Mouse (Mus musculus) stomach, postnatal 0 days (tissue): ENCODE measurements around the gene Copb1. TPM values are rescaled to one million over a fixed set of nuclear protein-coding genes. Genes with fewer than 3 reads are reported as not detected.

Experiments
- ATAC-seq: fragments of 200-750 bp; cut with Nextera tagmentation; 2 replicates; pipeline ENCODE4 v1.8.0; 2017; ENCODE audit not compliant: low FRiP score, low TSS enrichment
- DNase-seq: peaks from one replicate; pipeline ENCODE4 v3.0.0-alpha.2; 2016; ENCODE audit warnings: low spot score
- H3K27ac ChIP-seq: fragments of 300-500 bp; sonication (generic); replicated peaks from 2 replicates; pipeline ENCODE4 v1.5.1; 2014; ENCODE audit warnings: mild to moderate bottlenecking, control low read depth
- H3K27me3 ChIP-seq: fragments of 300-500 bp; sonication (generic); 2 replicates; pipeline ENCODE4 v1.6.1; 2014; ENCODE audit warnings: low read length; ENCODE audit not compliant: control insufficient read depth, insufficient read depth
- H3K36me3 ChIP-seq: fragments of 300-500 bp; sonication (generic); 2 replicates; pipeline ENCODE4 v1.6.1; 2014; ENCODE audit warnings: low read length, mixed read lengths; ENCODE audit not compliant: control insufficient read depth, insufficient read depth
- H3K4me1 ChIP-seq: fragments of 300-500 bp; sonication (generic); replicated peaks from 2 replicates; pipeline ENCODE4 v1.6.1; 2014; ENCODE audit warnings: antibody characterized with exemption; ENCODE audit not compliant: control insufficient read depth, insufficient read depth
- H3K4me2 ChIP-seq: fragments of 300-500 bp; sonication (generic); replicated peaks from 2 replicates; pipeline ENCODE4 v1.6.1; 2014; ENCODE audit warnings: low read depth, mild to moderate bottlenecking, control low read depth, moderate library complexity
- H3K4me3 ChIP-seq: fragments of 300-500 bp; sonication (generic); 2 replicates; pipeline ENCODE4 v1.5.1; 2014; ENCODE audit warnings: low read depth, low read length, control low read depth
- H3K9ac ChIP-seq: fragments of 300-500 bp; sonication (generic); 2 replicates; pipeline ENCODE4 v1.6.1; 2014; ENCODE audit warnings: mild to moderate bottlenecking, low read length, control low read depth, mixed read lengths
- H3K9me3 ChIP-seq: fragments of 300-500 bp; sonication (generic); 2 replicates; pipeline ENCODE4 v1.6.1; 2016; ENCODE audit warnings: low read length; ENCODE audit not compliant: control insufficient read depth
- CTCF ChIP-seq: IDR thresholded peaks from 2 replicates; pipeline ENCODE4 v1.5.1; 2016; ENCODE audit warnings: antibody characterized with exemption, low read depth, mild to moderate bottlenecking, moderate library complexity
- EP300 ChIP-seq: optimal IDR thresholded peaks from 2 replicates; pipeline ENCODE3; 2016; ENCODE audit warnings: antibody characterized with exemption
- WGBS: fragments of 180-500 bp; shearing (Covaris S2); extraction: QIAGEN DNeasy Blood & Tissue Kit; methylation state at CpG from one replicate; pipeline ENCODE4 v1.1.7; 2014; 5-methylcytosine and 5-hydroxymethylcytosine counted together
- polyA plus RNA-seq: library from polyadenylated mRNA; unstranded; fragments of >200 nt; fragmentation: Nextera tagmentation; extraction: Ambion mirVana; gene quantifications from 2 replicates; pipeline ENCODE4 v1.2.1, GENCODE M21; 2015

Gene Copb1
- polyA plus RNA-seq, 1 experiment from 2014 or later: 83.7 TPM

DNA sequence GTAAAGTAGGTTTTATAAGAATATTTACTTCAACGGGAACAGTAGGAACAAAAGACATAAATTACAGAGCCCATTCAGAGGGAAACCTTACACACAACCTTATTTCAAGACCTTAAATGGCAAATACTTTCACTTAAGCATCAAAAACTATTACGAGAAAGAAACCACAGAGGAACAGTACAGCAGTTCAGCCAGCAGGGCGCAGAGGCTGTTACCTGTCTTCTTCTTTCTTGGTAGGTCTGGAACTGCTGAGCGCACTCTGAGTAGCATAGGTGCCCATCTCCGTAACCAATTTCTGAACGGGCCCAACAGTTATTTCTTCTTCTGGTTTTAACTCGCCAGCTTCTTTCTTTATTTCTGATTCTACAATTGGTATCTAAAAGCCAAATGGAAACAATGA lies 21.5 kb downstream of the Copb1 start:
- Histone ChIP-seq H3K27ac (no peak overlapping the region), H3K36me3 (peaks cover 19% of the 10 kb centered on the region), H3K4me2 (no peak overlapping the region), H3K9ac (no peak overlapping the region), H3K9me3 (no peaks in the 10 kb centered on the region), H3K4me1 (no peaks in the 10 kb centered on the region), H3K27me3 (no peaks in the 10 kb centered on the region), H3K4me3 (no peak overlapping the region)
- ATAC-seq: no peak
- TF ChIP-seq EP300: no peak
- peak; percentile 39 for TF ChIP-seq CTCF
- 84% methylated on average over 7 of the region's 7 CpGs for WGBS
- DNase-seq: no peak

DNA sequence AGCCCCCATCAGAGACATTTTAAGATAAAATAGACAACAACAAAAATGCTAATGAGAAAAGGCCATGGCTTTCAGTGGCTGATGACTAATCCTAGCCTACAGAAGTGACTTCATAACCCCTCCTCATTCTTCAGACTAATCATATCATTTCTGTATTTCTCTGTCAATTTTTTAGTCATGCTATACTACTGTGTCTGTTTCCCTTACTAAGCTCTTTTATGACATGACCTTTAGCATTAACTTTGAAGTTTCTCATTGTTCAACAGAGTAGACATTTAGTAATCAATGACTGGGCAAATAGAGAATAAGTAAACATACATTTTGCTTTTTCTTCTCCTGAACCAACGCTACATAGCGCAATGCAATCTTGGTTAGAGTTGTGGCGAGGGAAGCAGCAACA lies 22.7 kb downstream of the Copb1 start:
- Histone ChIP-seq H3K27ac (no peak overlapping the region), H3K9me3 (no peaks in the 10 kb centered on the region), H3K4me3 (no peak overlapping the region), H3K36me3 (peaks cover 17% of the 10 kb centered on the region), H3K27me3 (no peaks in the 10 kb centered on the region), H3K4me2 (no peak overlapping the region), H3K9ac (no peak overlapping the region), H3K4me1 (no peaks in the 10 kb centered on the region)
- peak; percentile 86 for ATAC-seq
- no peak for DNase-seq
- WGBS: 63% methylated on average over 3 of the region's 3 CpGs
- TF ChIP-seq CTCF (no peak), EP300 (no peak)

- TF ChIP-seq CTCF (no peak), EP300 (no peak)
- no peak overlapping the region for H3K27ac ChIP-seq
- no peak overlapping the region for H3K9ac ChIP-seq
- no peak overlapping the region for H3K4me2 ChIP-seq
- H3K4me1 ChIP-seq: no peaks in the 10 kb centered on the region
- no peak overlapping the region for H3K4me3 ChIP-seq
- no peak for ATAC-seq
- DNase-seq: no peak
- H3K9me3 ChIP-seq: no peaks in the 10 kb centered on the region
- H3K27me3 ChIP-seq: no peaks in the 10 kb centered on the region
- H3K36me3 ChIP-seq: peaks cover 27% of the 10 kb centered on the region
- 94% methylated on average over 1 of the region's 1 CpGs for WGBS
Observed at GRCm38 (mm10) chr7:114226521-114226920, 28.0 kb downstream of the Copb1 start.

DNA sequence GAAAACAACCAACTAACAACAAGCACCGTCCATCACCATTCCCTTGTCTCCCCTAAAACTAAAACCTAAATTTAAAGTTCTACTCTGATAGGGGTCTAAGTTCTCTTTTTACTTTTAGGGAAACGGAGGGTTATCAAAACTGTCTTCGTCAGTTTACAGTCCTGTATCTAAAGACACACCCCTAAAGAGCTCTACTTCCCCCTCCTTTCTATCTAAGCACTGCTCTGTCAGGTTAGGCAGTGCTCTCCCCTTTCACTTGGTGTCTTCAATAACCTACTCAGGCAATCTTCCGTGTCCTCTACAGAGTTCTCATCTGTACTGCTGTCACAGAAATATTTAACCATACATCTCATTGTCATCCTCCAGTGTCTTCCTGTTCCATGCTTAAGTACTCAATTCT lies 34.1 kb downstream of the Copb1 start:
- Histone ChIP-seq H3K27ac (no peak overlapping the region), H3K4me1 (no peaks in the 10 kb centered on the region), H3K9ac (no peak overlapping the region), H3K36me3 (peaks cover 4% of the 10 kb centered on the region), H3K4me3 (no peak overlapping the region), H3K4me2 (no peak overlapping the region), H3K27me3 (no peaks in the 10 kb centered on the region), H3K9me3 (no peaks in the 10 kb centered on the region)
- TF ChIP-seq CTCF (no peak), EP300 (no peak)
- 85% methylated on average over 4 of the region's 4 CpGs for WGBS
- no peak for ATAC-seq
- no peak for DNase-seq

DNA sequence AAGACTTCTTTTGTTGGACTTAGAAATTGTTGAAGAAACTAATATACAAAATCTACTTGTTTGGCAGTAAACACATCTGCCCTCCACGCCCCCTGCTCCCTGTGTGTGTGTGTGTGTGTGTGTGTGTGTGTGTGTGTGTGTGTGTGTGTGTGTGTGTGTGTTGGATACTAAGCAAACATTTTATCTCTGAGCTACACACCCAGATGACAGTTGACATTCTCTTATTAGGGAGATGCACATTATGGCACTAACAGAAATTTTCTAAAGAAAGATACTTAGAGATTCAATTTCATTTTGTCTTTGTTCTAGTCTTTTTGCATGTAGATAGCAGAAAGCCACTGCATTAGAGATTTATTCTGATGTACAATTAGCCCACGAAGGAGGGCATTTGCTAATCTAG lies 37.6 kb downstream of the Copb1 start:
- no peak for ATAC-seq
- Histone ChIP-seq H3K27me3 (no peaks in the 10 kb centered on the region), H3K4me1 (no peaks in the 10 kb centered on the region), H3K36me3 (peaks cover 3% of the 10 kb centered on the region; the same call in 1 of the 2 replicates), H3K27ac (no peak overlapping the region), H3K9me3 (no peaks in the 10 kb centered on the region), H3K4me2 (no peak overlapping the region), H3K4me3 (no peak overlapping the region), H3K9ac (no peak overlapping the region)
- 82% methylated on average over 2 of the region's 2 CpGs for WGBS
- TF ChIP-seq CTCF: no peak
- no peak for TF ChIP-seq EP300
- DNase-seq: no peak

- ATAC-seq (no peak), DNase-seq (no peak)
- 0 out of 2 replicates have a peak, but pooled peaks cover 3% of the 10 kb centered on the region for H3K36me3 ChIP-seq
- WGBS: 95% methylated on average over 1 of the region's 1 CpGs
- TF ChIP-seq EP300 (no peak), CTCF (no peak)
- no peaks in the 10 kb centered on the region for H3K4me1 ChIP-seq
- no peak overlapping the region for H3K27ac ChIP-seq
- H3K9me3 ChIP-seq: no peaks in the 10 kb centered on the region
- H3K27me3 ChIP-seq: no peaks in the 10 kb centered on the region
- H3K4me3 ChIP-seq: no peak overlapping the region
- H3K9ac ChIP-seq: no peak overlapping the region
- H3K4me2 ChIP-seq: no peak overlapping the region
Observed at GRCm38 (mm10) chr7:114214385-114214784, 40.1 kb downstream of the Copb1 start.
